Mouse (Mus musculus): ENCODE measurements around the gene G430095P16Rik. TPM values are rescaled to one million over a fixed set of nuclear protein-coding genes. Genes with fewer than 3 reads are reported as not detected.

The G430095P16Rik gene
- polyA plus RNA-seq, 1 experiment from 2014 or later: 4.1 TPM

DNA sequence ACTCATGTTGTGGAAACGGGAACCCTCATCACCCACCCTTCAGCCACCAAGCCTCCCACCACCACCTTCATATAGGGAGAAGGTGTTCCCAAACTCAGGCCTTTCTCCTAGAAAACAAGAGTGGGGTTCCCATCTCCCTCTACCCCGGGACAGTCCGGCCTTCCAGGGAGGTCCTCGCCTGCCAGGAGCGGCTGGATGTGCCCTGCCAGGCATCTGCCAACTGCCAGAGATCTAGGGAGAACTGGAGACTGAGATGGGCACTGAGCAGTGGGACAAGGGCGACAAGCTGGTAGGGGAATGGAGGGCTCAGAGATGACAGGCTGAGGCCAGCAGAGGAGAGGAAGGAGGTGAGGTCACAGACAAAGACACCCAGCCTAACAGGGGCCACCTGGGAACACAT, 11.2 kb downstream of the G430095P16Rik start:
- WGBS: 85% methylated on average over 6 of the region's 6 CpGs
- Histone ChIP-seq H3K4me3 (replicated peaks; ENCODE audit: low read length) (no peak overlapping the region), H3K4me1 (ENCODE audit: control insufficient read depth, insufficient read depth, low read length) (peaks cover 53% of the 10 kb centered on the region), H3K36me3 (ENCODE audit: control insufficient read depth, insufficient read depth, low read length) (no peaks in the 10 kb centered on the region), H3K9me3 (replicated peaks; ENCODE audit: control insufficient read depth, low read length) (no peaks in the 10 kb centered on the region), H3K9ac (ENCODE audit: low read length) (no peak overlapping the region; the same call in 1 of the 2 replicates), H3K27me3 (ENCODE audit: control insufficient read depth, insufficient read depth, low read length) (no peaks in the 10 kb centered on the region), H3K4me2 (ENCODE audit: low read depth, low read length) (no peak overlapping the region), H3K27ac (ENCODE audit: low read length) (no peak overlapping the region)
- ATAC-seq (ENCODE audit: insufficient read depth, low FRiP score): no peak

- peaks cover 58% of the 10 kb centered on the region for H3K4me1 ChIP-seq (ENCODE audit: control insufficient read depth, insufficient read depth, low read length)
- no peaks in the 10 kb centered on the region for H3K9me3 ChIP-seq (replicated peaks; ENCODE audit: control insufficient read depth, low read length)
- H3K4me2 ChIP-seq (ENCODE audit: low read depth, low read length): no peak overlapping the region
- H3K27ac ChIP-seq (ENCODE audit: low read length): no peak overlapping the region
- WGBS: 74% methylated on average over 2 of the region's 2 CpGs
- no peak overlapping the region for H3K9ac ChIP-seq (ENCODE audit: low read length)
- ATAC-seq (ENCODE audit: insufficient read depth, low FRiP score): no peak
- no peaks in the 10 kb centered on the region for H3K27me3 ChIP-seq (ENCODE audit: control insufficient read depth, insufficient read depth, low read length)
- no peaks in the 10 kb centered on the region for H3K36me3 ChIP-seq (ENCODE audit: control insufficient read depth, insufficient read depth, low read length)
- H3K4me3 ChIP-seq (replicated peaks; ENCODE audit: low read length): no peak overlapping the region
Observed at GRCm38 (mm10) chr8:84734680-84735079, 11.9 kb downstream of the G430095P16Rik start.

DNA sequence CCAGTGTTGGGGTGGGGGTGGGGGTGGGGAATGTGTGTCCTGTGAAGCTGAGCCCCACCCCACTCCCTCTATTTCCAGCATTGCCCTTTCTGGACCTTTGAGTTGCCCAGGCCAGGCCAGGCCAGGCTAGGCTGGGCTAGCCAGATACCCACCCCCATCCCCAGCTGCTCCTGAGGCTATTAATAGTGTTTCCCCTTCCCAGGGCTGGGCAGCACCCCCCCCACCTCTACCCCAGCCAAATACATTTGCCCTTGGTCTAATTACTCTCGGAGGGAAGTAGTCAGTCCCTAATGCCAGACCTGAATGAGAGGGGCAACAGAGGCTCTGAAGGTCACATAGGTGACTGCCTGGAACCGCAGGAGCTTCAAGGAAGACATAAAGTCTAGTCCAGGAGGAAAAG, 12.8 kb downstream of the G430095P16Rik start:
- WGBS: 54% methylated on average over 2 of the region's 2 CpGs
- H3K36me3 ChIP-seq (ENCODE audit: control insufficient read depth, insufficient read depth, low read length): no peaks in the 10 kb centered on the region
- H3K4me3 ChIP-seq (replicated peaks; ENCODE audit: low read length): no peak overlapping the region
- H3K4me2 ChIP-seq (ENCODE audit: low read depth, low read length): no peak overlapping the region
- ATAC-seq (ENCODE audit: insufficient read depth, low FRiP score): no peak
- H3K27ac ChIP-seq (ENCODE audit: low read length): no peak overlapping the region
- H3K27me3 ChIP-seq (ENCODE audit: control insufficient read depth, insufficient read depth, low read length): no peaks in the 10 kb centered on the region
- no peak overlapping the region for H3K9ac ChIP-seq (ENCODE audit: low read length)
- no peaks in the 10 kb centered on the region for H3K9me3 ChIP-seq (replicated peaks; ENCODE audit: control insufficient read depth, low read length)
- peaks cover 59% of the 10 kb centered on the region for H3K4me1 ChIP-seq (ENCODE audit: control insufficient read depth, insufficient read depth, low read length)

DNA sequence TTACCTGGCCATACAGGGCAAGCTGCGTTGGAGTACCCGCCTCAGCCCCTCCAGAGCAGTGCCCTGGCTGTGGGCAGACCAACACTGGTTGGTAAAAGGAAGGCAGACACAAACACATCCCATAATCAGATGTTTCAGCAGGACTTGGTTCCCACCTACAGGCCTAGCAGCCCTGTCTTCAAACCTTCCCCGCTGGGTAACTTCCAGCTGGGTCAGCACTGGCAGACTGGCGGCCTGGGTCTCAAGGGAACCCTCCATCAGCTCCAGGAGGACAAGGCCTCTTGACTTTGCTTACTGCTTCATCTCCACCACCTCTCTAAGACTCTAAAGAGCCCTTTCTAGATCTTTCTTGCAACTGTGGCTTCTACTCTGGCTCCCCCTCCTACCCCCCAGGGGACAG, 13.7 kb downstream of the G430095P16Rik start:
- Histone ChIP-seq H3K4me1 (ENCODE audit: control insufficient read depth, insufficient read depth, low read length) (peaks cover 59% of the 10 kb centered on the region), H3K27ac (ENCODE audit: low read length) (no peak overlapping the region), H3K9ac (ENCODE audit: low read length) (no peak overlapping the region), H3K4me3 (replicated peaks; ENCODE audit: low read length) (no peak overlapping the region), H3K36me3 (ENCODE audit: control insufficient read depth, insufficient read depth, low read length) (no peaks in the 10 kb centered on the region), H3K9me3 (replicated peaks; ENCODE audit: control insufficient read depth, low read length) (no peaks in the 10 kb centered on the region), H3K27me3 (ENCODE audit: control insufficient read depth, insufficient read depth, low read length) (no peaks in the 10 kb centered on the region), H3K4me2 (ENCODE audit: low read depth, low read length) (no peak overlapping the region)
- WGBS: 92% methylated on average over 4 of the region's 4 CpGs
- ATAC-seq (ENCODE audit: insufficient read depth, low FRiP score): no peak

DNA sequence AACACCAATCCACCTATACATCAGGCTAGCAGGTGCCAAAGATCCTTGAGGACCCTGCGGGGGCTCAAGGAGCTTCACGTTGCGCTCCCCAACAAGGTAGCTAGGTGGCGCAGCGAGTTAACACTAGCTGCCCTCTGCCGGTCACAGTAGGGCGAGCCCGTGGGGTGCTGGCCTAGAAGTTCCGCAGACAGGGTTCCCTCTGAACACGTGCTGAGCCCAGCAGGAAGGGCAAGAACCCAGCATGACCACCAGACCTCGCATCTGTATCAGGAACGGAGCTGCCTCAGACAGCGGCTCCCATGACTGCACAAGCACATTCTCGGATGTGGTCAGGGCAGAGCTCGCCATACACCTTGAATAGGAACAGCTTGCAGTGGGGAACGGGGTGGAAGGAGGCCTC, 14.8 kb downstream of the G430095P16Rik start:
- Histone ChIP-seq H3K9ac (ENCODE audit: low read length) (peak overlapping the region; percentile 57), H3K27ac (ENCODE audit: low read length) (no peak overlapping the region), H3K9me3 (replicated peaks; ENCODE audit: control insufficient read depth, low read length) (no peaks in the 10 kb centered on the region), H3K27me3 (ENCODE audit: control insufficient read depth, insufficient read depth, low read length) (no peaks in the 10 kb centered on the region), H3K4me2 (ENCODE audit: low read depth, low read length) (peak overlapping the region; percentile 41), H3K4me1 (ENCODE audit: control insufficient read depth, insufficient read depth, low read length) (peaks cover 59% of the 10 kb centered on the region), H3K36me3 (ENCODE audit: control insufficient read depth, insufficient read depth, low read length) (no peaks in the 10 kb centered on the region), H3K4me3 (replicated peaks; ENCODE audit: low read length) (no peak overlapping the region)
- WGBS: 6% methylated on average over 16 of the region's 16 CpGs
- ATAC-seq (ENCODE audit: insufficient read depth, low FRiP score): peak; percentile 30

GRCm38 (mm10) chr8:84738266-84738665, 15.5 kb downstream of the G430095P16Rik start:
- Histone ChIP-seq H3K9me3 (replicated peaks; ENCODE audit: control insufficient read depth, low read length) (no peaks in the 10 kb centered on the region), H3K4me2 (ENCODE audit: low read depth, low read length) (no peak overlapping the region), H3K27me3 (ENCODE audit: control insufficient read depth, insufficient read depth, low read length) (no peaks in the 10 kb centered on the region), H3K4me1 (ENCODE audit: control insufficient read depth, insufficient read depth, low read length) (peaks cover 59% of the 10 kb centered on the region), H3K36me3 (ENCODE audit: control insufficient read depth, insufficient read depth, low read length) (no peaks in the 10 kb centered on the region), H3K27ac (ENCODE audit: low read length) (no peak overlapping the region), H3K4me3 (replicated peaks; ENCODE audit: low read length) (no peak overlapping the region), H3K9ac (ENCODE audit: low read length) (peak overlapping the region; percentile 13; the same call in 1 of the 2 replicates)
- ATAC-seq (ENCODE audit: insufficient read depth, low FRiP score): no peak
- 44% methylated on average over 10 of the region's 10 CpGs for WGBS

- H3K4me1 ChIP-seq (ENCODE audit: control insufficient read depth, insufficient read depth, low read length): peaks cover 60% of the 10 kb centered on the region
- no peaks in the 10 kb centered on the region for H3K27me3 ChIP-seq (ENCODE audit: control insufficient read depth, insufficient read depth, low read length)
Observed at GRCm38 (mm10) chr8:84738715-84739400, 16.1 kb downstream of the G430095P16Rik start.

DNA sequence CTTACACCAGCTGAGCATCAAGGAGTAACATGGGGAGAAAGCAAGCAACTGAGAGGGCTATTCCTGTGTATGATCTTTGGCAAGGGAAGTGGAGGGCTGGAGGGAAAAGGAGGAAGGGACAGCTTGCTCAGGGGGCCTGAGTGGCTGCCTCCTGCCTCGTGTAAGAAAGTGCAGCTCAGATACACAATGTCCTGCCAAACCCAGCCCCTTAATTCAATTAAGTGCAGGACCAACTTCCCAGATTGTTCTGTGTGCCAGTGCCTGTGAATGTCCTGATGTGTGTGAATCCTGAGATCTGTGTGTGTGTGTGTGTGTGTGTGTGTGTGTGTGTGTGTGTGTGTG, 16.6 kb downstream of the G430095P16Rik start:
- WGBS: 7% methylated on average over 1 of the region's 1 CpGs
- no peak for ATAC-seq (ENCODE audit: insufficient read depth, low FRiP score)
- Histone ChIP-seq H3K4me3 (replicated peaks; ENCODE audit: low read length) (no peak overlapping the region), H3K4me1 (ENCODE audit: control insufficient read depth, insufficient read depth, low read length) (peaks cover 65% of the 10 kb centered on the region), H3K27me3 (ENCODE audit: control insufficient read depth, insufficient read depth, low read length) (no peaks in the 10 kb centered on the region), H3K36me3 (ENCODE audit: control insufficient read depth, insufficient read depth, low read length) (no peaks in the 10 kb centered on the region), H3K27ac (ENCODE audit: low read length) (0 out of 2 replicates have a peak overlapping the region, but pooled peaks have one; percentile 12), H3K4me2 (ENCODE audit: low read depth, low read length) (no peak overlapping the region), H3K9me3 (replicated peaks; ENCODE audit: control insufficient read depth, low read length) (no peaks in the 10 kb centered on the region), H3K9ac (ENCODE audit: low read length) (0 out of 2 replicates have a peak overlapping the region, but pooled peaks have one; percentile 3)

More at GRCm38 (mm10) chr8:84738715-84739400, 16.1 kb downstream of the G430095P16Rik start:
- Histone ChIP-seq H3K9me3 (replicated peaks; ENCODE audit: control insufficient read depth, low read length) (no peaks in the 10 kb centered on the region), H3K9ac (ENCODE audit: low read length) (peak overlapping the region; percentile 13; the same call in 1 of the 2 replicates), H3K4me2 (ENCODE audit: low read depth, low read length) (no peak overlapping the region), H3K27ac (ENCODE audit: low read length) (0 out of 2 replicates have a peak overlapping the region, but pooled peaks have one; percentile 12), H3K4me3 (replicated peaks; ENCODE audit: low read length) (no peak overlapping the region), H3K36me3 (ENCODE audit: control insufficient read depth, insufficient read depth, low read length) (no peaks in the 10 kb centered on the region)
- ATAC-seq (ENCODE audit: insufficient read depth, low FRiP score): no peak
- 65% methylated on average over 10 of the region's 10 CpGs for WGBS

GRCm38 (mm10) chr8:84740895-84741843, 18.4 kb downstream of the G430095P16Rik start:
- H3K4me1 ChIP-seq (ENCODE audit: control insufficient read depth, insufficient read depth, low read length): peaks cover 82% of the 10 kb centered on the region

More at GRCm38 (mm10) chr8:84740895-84741843, 18.4 kb downstream of the G430095P16Rik start:
- Histone ChIP-seq H3K4me3 (replicated peaks; ENCODE audit: low read length) (no peak overlapping the region), H3K36me3 (ENCODE audit: control insufficient read depth, insufficient read depth, low read length) (peaks cover under 1% of the 10 kb centered on the region; the same call in 1 of the 2 replicates), H3K9ac (ENCODE audit: low read length) (peak overlapping the region; percentile 69), H3K27ac (ENCODE audit: low read length) (peak overlapping the region; percentile 95), H3K27me3 (ENCODE audit: control insufficient read depth, insufficient read depth, low read length) (no peaks in the 10 kb centered on the region), H3K9me3 (replicated peaks; ENCODE audit: control insufficient read depth, low read length) (no peaks in the 10 kb centered on the region), H3K4me2 (ENCODE audit: low read depth, low read length) (no peak overlapping the region; the same call in 1 of the 2 replicates)
- ATAC-seq (ENCODE audit: insufficient read depth, low FRiP score): no peak
- WGBS: 54% methylated on average over 13 of the region's 13 CpGs

Measured in stomach, embryonic 16.5 days (tissue).